Mouse (Mus musculus) 416B (cell line): Measurements from ENCODE around the gene Vmn1r5.
"Not testable (repeated sequence)": the region's sequence is repeated elsewhere in the genome, so short reads cannot be mapped to it uniquely, and the experiment has no call there.

Source experiments
- DNase-seq: peaks from one replicate; pipeline ENCODE4 v3.0.0; 2011; ENCODE audit warnings: low read depth

The Vmn1r5 gene

DNA sequence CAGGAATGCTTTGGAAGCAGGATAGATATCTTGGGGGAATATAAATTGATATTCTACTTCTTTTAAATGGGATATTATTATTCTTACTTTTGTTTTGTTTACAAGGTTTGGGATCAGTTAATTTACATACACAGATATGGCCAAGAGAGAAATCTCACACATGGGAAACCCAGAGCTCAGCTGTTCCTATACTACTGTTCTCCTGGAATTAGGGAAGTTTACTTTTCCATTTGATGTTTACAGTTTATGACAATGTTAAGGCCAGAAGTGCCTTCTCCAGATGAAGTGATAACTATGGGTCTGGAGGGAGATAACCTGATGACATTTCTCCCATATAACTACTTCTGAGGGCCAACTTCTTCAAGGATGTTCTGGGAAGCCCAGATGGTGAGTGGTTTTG is at the start of gene Vmn1r5:
Gene Vmn1r5, plus strand, starts transcription at position 301 of the 400 bp plus-strand sequence.
- DNase-seq = no peak

DNA sequence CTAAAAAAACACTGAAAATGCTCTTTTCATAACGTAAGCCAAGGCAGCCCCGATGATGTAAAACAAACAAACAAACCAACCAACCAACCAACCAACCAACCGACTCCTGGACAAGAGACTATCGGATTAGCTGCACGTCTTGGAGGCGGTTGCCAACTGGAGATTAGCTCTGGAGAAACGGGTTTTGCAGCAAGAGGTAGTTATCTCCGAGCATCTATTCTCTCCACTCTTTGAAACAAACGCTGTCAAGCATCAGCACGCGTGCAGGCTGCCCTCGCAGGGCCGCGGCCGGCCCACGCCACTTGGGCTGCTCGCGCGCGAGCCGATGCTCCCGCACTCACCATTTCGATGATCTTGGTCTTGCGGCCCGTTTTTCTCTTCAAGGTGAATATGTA is 46.7 kb upstream of the Vmn1r5 start:
- peak; percentile 75 for DNase-seq

DNA sequence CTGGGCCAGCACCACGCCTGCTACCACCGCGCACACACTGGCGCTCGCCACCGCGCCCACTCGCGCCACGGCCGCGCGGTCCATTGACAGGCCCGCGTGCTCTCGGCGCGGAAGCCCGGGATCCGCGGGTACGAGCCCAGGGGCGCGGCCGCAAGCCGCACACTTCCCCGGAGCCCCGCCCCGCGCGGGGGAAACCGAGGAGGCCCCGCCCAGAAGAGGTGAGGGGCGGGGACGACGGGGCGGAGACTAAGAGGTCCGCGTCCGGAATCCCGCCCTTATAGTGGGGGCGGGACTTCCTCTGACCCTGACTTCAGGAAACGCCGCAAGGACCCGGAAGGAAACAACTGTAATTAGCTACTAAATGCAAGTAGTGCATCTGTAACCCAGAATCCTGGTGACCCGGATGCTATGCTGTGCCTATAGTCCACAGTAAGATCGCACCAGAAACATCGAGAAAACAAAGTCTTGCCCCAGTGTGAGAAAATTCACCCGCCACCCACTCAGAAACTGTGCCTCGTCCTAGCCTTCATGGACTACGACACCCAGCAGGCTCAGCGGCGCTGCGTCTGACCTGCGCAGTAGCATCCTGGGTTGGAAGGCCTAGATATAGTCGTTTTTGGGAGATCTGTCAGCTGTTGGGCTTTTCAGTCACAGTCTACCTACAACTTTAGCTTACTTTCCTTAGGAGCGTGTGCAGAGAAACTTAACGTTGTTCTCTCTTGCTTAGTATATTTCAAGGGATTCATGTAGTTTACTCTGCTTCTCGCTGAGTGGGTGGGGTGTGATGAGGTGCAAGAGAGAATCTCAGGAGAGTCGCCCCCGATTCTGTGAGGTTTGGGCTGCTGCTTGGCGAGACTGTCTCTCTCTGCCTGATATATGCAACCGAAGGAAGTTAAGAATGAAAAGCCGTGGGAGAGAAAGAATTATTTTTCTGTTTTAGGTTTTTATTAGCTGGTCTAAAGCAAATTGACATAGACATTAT is 46.1 kb upstream of the Vmn1r5 start, which contains the start of the genes Nt5c3 and Vmn1r4:
Gene Nt5c3, minus strand, starts transcription at position 207 of the 982 bp plus-strand sequence.
Gene Vmn1r4, plus strand, starts transcription at position 290 of the 982 bp plus-strand sequence.
- DNase-seq = peak; percentile 97

DNA sequence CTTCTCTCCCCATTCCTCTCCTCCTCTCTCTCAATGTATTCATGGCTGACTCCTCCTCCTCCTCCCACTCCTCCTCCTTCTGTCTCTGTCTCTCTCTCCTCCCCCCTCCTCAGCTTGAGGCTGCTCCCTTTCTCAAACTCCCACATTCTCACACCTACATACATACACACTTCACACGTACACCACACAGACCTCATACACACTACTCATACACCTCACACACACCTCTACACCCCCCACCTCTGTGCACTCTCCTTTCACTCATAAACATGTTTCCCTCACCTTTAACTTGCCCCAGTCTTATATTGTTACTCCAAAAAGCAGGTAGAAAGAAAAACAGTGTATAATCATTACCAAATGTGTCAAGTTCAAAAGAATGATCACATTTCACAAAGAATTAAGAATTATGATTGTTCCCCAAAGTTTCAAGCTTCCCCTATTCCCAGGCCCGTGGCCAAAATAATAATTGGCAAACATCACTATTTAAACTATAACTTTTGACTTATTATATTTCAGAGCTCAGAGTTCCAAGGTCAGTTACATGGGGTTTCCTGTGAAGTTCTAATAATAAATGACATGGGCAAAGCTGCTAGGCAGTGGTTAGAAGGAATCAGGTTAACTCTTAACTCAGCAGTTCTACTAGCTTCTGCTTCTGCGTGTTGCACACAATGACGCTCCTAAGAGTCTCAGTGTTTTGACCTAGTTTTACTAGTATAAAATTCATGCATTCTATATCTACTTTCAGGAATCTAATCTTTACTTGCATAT is 38.2 kb upstream of the Vmn1r5 start:
- no peak for DNase-seq

DNA sequence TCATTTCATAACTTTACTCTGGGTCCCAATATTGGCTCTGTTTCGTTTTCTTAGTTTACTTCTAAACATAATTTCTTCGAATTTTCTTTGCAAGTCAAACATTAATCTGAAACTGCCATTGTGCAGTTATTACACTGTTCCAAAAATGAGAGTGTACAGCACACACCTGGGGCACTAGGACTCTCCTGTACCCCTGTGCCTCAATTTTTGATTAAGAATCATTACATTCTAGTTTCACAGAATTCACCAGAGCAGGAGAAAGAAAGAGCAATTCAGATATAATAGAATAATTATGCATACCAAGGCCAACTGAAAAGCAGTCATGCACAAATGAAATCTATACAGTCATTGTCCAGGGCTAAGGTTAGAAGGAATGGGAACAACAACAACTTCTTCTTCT is 37.6 kb upstream of the Vmn1r5 start:
- no peak for DNase-seq

DNA sequence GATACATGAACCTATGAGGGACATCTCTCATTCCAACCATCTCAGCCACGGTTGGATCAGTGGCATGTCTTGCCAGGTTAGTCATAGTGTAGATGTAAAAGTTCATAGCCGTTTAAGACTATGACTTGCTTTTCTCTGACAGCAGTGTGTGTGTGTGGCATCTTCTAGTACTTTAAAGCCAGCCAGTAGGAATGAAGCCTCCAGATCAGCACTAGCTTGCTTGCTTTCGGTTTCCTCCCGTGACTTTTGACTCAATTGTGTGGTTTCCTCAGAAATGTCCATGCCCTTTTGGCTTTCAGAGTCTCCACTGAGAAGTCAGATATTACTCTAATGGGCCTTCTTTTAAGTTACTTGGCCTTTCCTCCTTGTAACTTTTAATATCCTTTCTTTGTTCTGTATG is 35.7 kb upstream of the Vmn1r5 start:
- DNase-seq = peak; percentile 79

DNA sequence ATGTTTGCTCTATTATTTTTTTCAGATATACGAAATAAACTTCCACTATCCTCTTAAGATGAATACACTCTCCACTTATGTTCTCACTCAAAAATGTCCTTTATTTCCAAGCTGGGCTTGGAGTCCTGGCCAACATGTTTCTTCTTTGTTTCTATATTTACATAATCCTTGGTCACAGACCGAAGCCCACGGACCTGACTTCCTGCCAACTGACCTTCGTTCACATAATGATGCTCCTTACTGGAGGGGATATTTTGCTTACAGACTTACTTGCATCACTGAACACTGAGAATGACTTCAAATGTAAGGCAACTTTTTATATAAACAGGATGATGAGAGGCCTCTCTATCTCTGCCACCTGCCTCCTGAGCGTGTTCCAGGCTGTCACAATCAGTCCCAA is 13.6 kb upstream of the Vmn1r5 start:
- no peak for DNase-seq

DNA sequence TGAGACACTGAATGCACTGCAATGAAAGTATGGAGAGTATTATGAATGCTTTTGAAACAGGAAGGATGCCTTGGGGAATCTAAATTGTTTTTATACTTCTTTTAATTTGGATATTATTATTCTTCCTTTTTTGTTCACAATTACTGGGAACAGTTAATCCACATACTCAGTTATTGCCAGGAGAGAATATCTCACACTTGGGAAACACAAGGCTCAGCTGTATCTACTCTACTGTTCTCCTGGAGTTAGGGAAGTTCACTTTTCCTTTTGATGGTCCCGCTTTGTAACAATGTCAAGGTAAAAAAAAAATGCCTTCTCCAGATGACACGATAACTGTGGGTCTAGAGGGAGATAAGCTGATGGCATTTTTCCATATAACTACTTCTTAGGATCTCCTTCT is 26.9 kb downstream of the Vmn1r5 start, which contains the start of gene Vmn1r6:
Gene Vmn1r6, plus strand, starts transcription at position 301 of the 400 bp plus-strand sequence.
- no peak for DNase-seq

DNA sequence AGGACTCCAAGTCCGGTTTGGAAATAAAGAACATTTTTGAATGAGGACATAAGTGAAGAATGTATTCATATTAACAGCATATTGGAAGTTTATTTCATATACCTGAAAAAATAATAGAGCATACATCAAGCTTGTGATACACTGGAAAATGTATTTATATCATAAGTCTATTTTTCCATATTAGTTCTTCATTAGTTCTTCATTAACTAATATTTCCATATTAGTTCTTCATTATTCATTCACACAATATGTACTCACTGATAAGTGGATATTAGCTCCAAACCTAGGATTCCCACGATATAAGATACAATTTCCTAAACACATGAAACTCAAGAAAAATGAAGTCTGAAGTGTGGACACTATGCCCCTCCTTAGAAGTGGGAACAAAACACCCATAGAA is 55.2 kb downstream of the Vmn1r5 start, which contains the start of gene Vmn1r7:
Gene Vmn1r7, minus strand, starts transcription at position 101 of the 400 bp plus-strand sequence.
- DNase-seq = not testable (repeated sequence)

DNA sequence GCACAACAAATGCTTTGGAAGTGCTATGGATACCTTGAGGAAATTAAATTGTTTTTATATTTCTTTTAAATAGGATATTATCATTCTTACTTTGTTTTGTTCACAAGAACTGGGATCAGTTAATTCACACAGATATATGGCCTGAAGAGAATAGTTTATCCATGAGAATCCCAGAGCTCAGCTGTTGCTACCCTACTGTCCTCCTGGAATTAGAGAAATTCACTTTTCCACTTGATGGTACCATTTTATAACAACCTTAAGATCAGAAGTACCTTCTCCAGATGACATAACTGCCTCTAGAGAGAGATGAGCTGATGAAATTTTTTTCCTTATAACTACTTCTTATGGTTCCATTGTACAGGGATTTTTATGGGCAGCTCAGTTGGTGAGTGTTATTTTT is 61.9 kb downstream of the Vmn1r5 start, which contains the start of gene Vmn1r8:
Gene Vmn1r8, plus strand, starts transcription at position 301 of the 400 bp plus-strand sequence.
- no peak for DNase-seq

DNA sequence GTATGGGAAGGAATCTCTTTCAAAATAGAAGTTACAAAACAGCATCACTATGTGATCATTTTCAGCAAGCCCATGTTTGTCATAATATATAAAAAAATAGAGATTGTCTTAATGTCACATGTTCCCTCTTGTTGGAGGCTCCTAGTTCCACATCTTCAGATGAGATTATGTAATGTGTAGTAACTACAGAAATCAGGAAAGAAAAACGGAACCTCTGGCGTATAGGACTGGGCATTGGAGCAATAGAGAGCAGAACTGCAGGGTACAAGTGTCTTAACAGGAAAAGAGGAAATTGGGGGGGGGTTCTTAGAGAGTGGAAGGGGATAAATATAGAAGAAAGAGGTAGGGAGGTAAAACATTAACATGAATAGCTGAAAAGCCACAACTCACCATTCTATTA is 64.6 kb downstream of the Vmn1r5 start:
- DNase-seq = no peak
